Mouse (Mus musculus) cortical plate, adult 2 months (tissue): ENCODE results near the gene Dohh.

ENCODE experiments used
- CTCF ChIP-seq: fragments of 200-500 bp; IDR thresholded peaks from 2 replicates; pipeline ENCODE4 v1.5.1; 2011; ENCODE audit warnings: mild to moderate bottlenecking, control low read depth, low read length; ENCODE audit not compliant: insufficient read depth; ENCODE audit errors: extremely low read depth
- POLR2A ChIP-seq: fragments of 200-500 bp; IDR thresholded peaks from 2 replicates; pipeline ENCODE4 v1.6.1; 2011; ENCODE audit warnings: mild to moderate bottlenecking, low read length, control low read depth; ENCODE audit not compliant: insufficient read depth; ENCODE audit errors: extremely low read depth

DNA sequence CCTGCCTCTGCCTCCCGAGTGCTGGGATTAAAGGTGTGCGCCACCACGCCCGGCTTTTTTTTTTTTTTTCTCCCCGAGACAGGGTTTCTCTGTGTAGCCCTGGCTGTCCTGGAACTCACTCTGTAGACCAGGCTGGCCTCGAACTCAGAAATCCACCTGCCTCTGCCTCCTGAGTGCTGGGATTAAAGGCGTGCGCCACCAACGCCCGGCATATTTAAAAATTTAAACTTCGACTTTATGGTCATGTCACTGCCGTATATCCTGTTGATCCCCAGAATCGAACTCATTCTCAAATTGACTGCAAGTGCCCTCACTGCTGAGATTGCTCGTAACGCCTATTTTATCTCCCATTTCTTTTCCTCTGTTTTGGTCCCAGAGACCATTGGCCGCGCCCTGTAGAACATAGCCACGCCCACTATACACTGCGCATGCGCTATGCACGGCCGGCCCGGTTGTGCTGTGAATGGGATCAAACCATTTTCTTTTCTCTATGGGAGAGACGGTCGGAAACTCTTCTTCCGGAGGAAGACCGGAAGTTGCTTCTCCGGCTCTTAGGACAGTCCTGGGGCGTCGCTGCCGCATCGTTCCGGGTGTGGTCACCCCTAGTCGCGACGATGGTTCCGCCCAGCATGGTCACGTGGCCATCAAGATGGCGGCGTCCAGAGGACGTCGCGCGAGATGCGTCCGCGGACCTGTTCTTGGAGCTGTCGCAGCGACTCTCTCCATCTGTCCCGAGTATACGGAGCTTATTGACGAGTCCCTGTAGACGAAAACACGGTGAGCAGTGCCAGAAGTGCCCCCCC lies at the start of gene Dohh, which contains the start of gene Gm48551:
- peak; percentile 91 for TF ChIP-seq POLR2A
- TF ChIP-seq CTCF = no peak
